Mouse (Mus musculus): ENCODE data around the gene Lins1. TPM values are rescaled to one million over a fixed set of nuclear protein-coding genes. Genes with fewer than 3 reads are reported as not detected.

The Lins1 gene
- total and polyA plus RNA-seq, 2 experiments from 2014 or later: 21.9 to 33.7 TPM

GRCm38 (mm10) chr7:66724954-66725353 lies 35.3 kb downstream of the Lins1 start:
- H3K27me3 ChIP-seq (ENCODE audit: insufficient read depth, low read length): no peaks in the 10 kb centered on the region
- H3K4me2 ChIP-seq (ENCODE audit: low read depth): no peak overlapping the region
- H3K9me3 ChIP-seq (ENCODE audit: low read length): no peaks in the 10 kb centered on the region
- TF ChIP-seq CTCF (IDR thresholded peaks at IDR 0.05; ENCODE audit: low read depth): no peak
- no peak overlapping the region for H3K9ac ChIP-seq
- 89% methylated on average over 6 of the region's 6 CpGs for WGBS
- peaks cover 11% of the 10 kb centered on the region; the same call in 1 of the 2 replicates for H3K36me3 ChIP-seq (ENCODE audit: insufficient read depth)
- DNase-seq (no peak), ATAC-seq (no peak)
- H3K4me3 ChIP-seq (ENCODE audit: low read depth, low read length): no peak overlapping the region
- H3K4me1 ChIP-seq (ENCODE audit: insufficient read depth): no peaks in the 10 kb centered on the region
- H3K27ac ChIP-seq (ENCODE audit: low read depth, low read length): no peak overlapping the region

- peaks cover 4% of the 10 kb centered on the region; the same call in 1 of the 2 replicates for H3K36me3 ChIP-seq (ENCODE audit: insufficient read depth)
- TF ChIP-seq CTCF (IDR thresholded peaks at IDR 0.05; ENCODE audit: low read depth): no peak
- 93% methylated on average over 6 of the region's 6 CpGs for WGBS
- H3K4me2 ChIP-seq (ENCODE audit: low read depth): no peak overlapping the region
- no peak overlapping the region for H3K27ac ChIP-seq (ENCODE audit: low read depth, low read length)
- H3K9ac ChIP-seq: no peak overlapping the region
- no peaks in the 10 kb centered on the region for H3K4me1 ChIP-seq (ENCODE audit: insufficient read depth)
- no peaks in the 10 kb centered on the region for H3K9me3 ChIP-seq (ENCODE audit: low read length)
- no peaks in the 10 kb centered on the region for H3K27me3 ChIP-seq (ENCODE audit: insufficient read depth, low read length)
- ATAC-seq: no peak
- no peak overlapping the region for H3K4me3 ChIP-seq (ENCODE audit: low read depth, low read length)
- no peak for DNase-seq
These were observed 38.4 kb downstream of the Lins1 start for GRCm38 (mm10) chr7:66728072-66728471.

GRCm38 (mm10) chr7:66729232-66729631 lies 39.5 kb downstream of the Lins1 start:
- H3K27me3 ChIP-seq (ENCODE audit: insufficient read depth, low read length): no peaks in the 10 kb centered on the region
- WGBS: 88% methylated on average over 2 of the region's 2 CpGs

GRCm38 (mm10) chr7:66733431-66733830 lies 43.7 kb downstream of the Lins1 start:
- Histone ChIP-seq H3K27ac (ENCODE audit: low read depth, low read length) (no peak overlapping the region), H3K9ac (no peak overlapping the region), H3K4me3 (ENCODE audit: low read depth, low read length) (no peak overlapping the region), H3K36me3 (ENCODE audit: insufficient read depth) (no peaks in the 10 kb centered on the region), H3K4me1 (ENCODE audit: insufficient read depth) (no peaks in the 10 kb centered on the region), H3K4me2 (ENCODE audit: low read depth) (no peak overlapping the region), H3K27me3 (ENCODE audit: insufficient read depth, low read length) (no peaks in the 10 kb centered on the region), H3K9me3 (ENCODE audit: low read length) (no peaks in the 10 kb centered on the region)
- DNase-seq: no peak
- no peak for TF ChIP-seq CTCF (IDR thresholded peaks at IDR 0.05; ENCODE audit: low read depth)
- WGBS: 96% methylated on average over 17 of the region's 17 CpGs
- no peak for ATAC-seq

More at GRCm38 (mm10) chr7:66729232-66729631, 39.5 kb downstream of the Lins1 start:
- H3K27ac ChIP-seq (ENCODE audit: low read depth, low read length): no peak overlapping the region
- no peaks in the 10 kb centered on the region for H3K9me3 ChIP-seq (ENCODE audit: low read length)
- no peak overlapping the region for H3K4me3 ChIP-seq (ENCODE audit: low read depth, low read length)
- no peak overlapping the region for H3K4me2 ChIP-seq (ENCODE audit: low read depth)
- ATAC-seq (no peak), DNase-seq (no peak)
- H3K36me3 ChIP-seq (ENCODE audit: insufficient read depth): peaks cover 4% of the 10 kb centered on the region; the same call in 1 of the 2 replicates
- TF ChIP-seq CTCF (IDR thresholded peaks at IDR 0.05; ENCODE audit: low read depth): no peak
- H3K4me1 ChIP-seq (ENCODE audit: insufficient read depth): no peaks in the 10 kb centered on the region
- no peak overlapping the region for H3K9ac ChIP-seq

GRCm38 (mm10) chr7:66733882-66734281 lies 44.2 kb downstream of the Lins1 start:
- no peak for TF ChIP-seq CTCF (IDR thresholded peaks at IDR 0.05; ENCODE audit: low read depth)
- 94% methylated on average over 11 of the region's 11 CpGs for WGBS
- Histone ChIP-seq H3K9me3 (ENCODE audit: low read length) (no peaks in the 10 kb centered on the region), H3K4me1 (ENCODE audit: insufficient read depth) (no peaks in the 10 kb centered on the region), H3K4me3 (ENCODE audit: low read depth, low read length) (no peak overlapping the region), H3K9ac (no peak overlapping the region), H3K27me3 (ENCODE audit: insufficient read depth, low read length) (no peaks in the 10 kb centered on the region), H3K36me3 (ENCODE audit: insufficient read depth) (no peaks in the 10 kb centered on the region), H3K4me2 (ENCODE audit: low read depth) (no peak overlapping the region), H3K27ac (ENCODE audit: low read depth, low read length) (no peak overlapping the region)
- DNase-seq (no peak), ATAC-seq (no peak)

- WGBS: 97% methylated on average over 4 of the region's 4 CpGs
- Histone ChIP-seq H3K9me3 (ENCODE audit: low read length) (no peaks in the 10 kb centered on the region), H3K27me3 (ENCODE audit: insufficient read depth, low read length) (no peaks in the 10 kb centered on the region), H3K4me1 (ENCODE audit: insufficient read depth) (no peaks in the 10 kb centered on the region), H3K4me2 (ENCODE audit: low read depth) (no peak overlapping the region), H3K36me3 (ENCODE audit: insufficient read depth) (no peaks in the 10 kb centered on the region), H3K4me3 (ENCODE audit: low read depth, low read length) (no peak overlapping the region), H3K9ac (no peak overlapping the region), H3K27ac (ENCODE audit: low read depth, low read length) (no peak overlapping the region)
- DNase-seq (no peak), ATAC-seq (no peak)
- no peak for TF ChIP-seq CTCF (IDR thresholded peaks at IDR 0.05; ENCODE audit: low read depth)
These were observed 44.8 kb downstream of the Lins1 start for GRCm38 (mm10) chr7:66734466-66734865.

- no peak overlapping the region for H3K4me2 ChIP-seq (ENCODE audit: low read depth)
- no peaks in the 10 kb centered on the region for H3K27me3 ChIP-seq (ENCODE audit: insufficient read depth, low read length)
- no peaks in the 10 kb centered on the region for H3K9me3 ChIP-seq (ENCODE audit: low read length)
- no peak overlapping the region for H3K9ac ChIP-seq
- 92% methylated on average over 6 of the region's 6 CpGs for WGBS
- H3K4me3 ChIP-seq (ENCODE audit: low read depth, low read length): no peak overlapping the region
- no peak for TF ChIP-seq CTCF (IDR thresholded peaks at IDR 0.05; ENCODE audit: low read depth)
- ATAC-seq (no peak), DNase-seq (no peak)
- H3K36me3 ChIP-seq (ENCODE audit: insufficient read depth): no peaks in the 10 kb centered on the region
- H3K4me1 ChIP-seq (ENCODE audit: insufficient read depth): no peaks in the 10 kb centered on the region
- no peak overlapping the region for H3K27ac ChIP-seq (ENCODE audit: low read depth, low read length)
These were observed 45.3 kb downstream of the Lins1 start for GRCm38 (mm10) chr7:66734993-66735392.

Data from forebrain, postnatal 0 days (tissue).